Mouse (Mus musculus): ENCODE results near the gene Zfp978. TPM values are rescaled to one million over a fixed set of nuclear protein-coding genes. Genes with fewer than 3 reads are reported as not detected.
A peak's percentile ranks its signal among the peaks of the same experiment; 100 is the strongest.
"Not testable (repeated sequence)": the region's sequence is repeated elsewhere in the genome, so short reads cannot be mapped to it uniquely, and the experiment has no call there.

Gene Zfp978
- polyA plus RNA-seq, 2 experiments: not detected

DNA sequence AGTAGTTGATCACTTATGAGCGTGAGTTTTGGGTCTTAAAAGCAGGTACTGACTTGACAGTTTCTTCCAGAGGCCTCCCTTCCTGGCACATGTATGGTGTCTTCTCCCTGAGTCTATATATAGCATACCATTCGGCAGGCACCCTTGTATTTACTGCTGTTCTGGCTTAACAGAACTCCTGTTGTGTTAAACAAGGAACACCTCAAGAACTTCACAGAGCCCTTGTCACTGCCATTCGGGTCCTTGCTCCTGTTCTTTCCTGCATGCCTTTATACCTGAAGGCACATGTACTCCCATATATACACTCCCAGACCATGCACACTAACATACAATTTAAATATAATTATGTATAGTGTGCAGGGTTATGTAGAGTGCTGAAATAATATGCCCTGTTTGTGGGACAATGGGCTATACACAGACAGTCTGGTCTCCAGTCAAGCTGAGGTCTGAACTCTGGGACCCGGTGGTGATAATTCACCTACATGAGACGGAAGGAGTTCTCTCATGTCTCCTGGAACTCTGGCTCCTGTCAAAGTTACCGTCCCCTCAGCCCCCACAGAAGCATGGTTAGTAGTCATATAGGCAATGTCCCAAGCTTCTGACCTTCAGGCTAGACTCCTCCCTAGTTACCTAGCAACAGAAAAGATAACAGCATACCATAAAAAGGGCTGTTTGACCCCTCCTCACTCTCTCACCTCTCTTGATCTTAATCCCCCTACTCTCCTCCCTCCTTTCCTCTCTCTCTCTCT is 37.0 kb downstream of the Zfp978 start:
- not testable (repeated sequence) for H3K36me3 ChIP-seq (ENCODE audit: control insufficient read depth, insufficient read depth, low read length); H3K27me3 ChIP-seq (ENCODE audit: control insufficient read depth, insufficient read depth, low read length); H3K4me1 ChIP-seq (ENCODE audit: control insufficient read depth, insufficient read depth, low read length); H3K9ac ChIP-seq (ENCODE audit: low read depth, low read length, severe bottlenecking); ATAC-seq (ENCODE audit: low FRiP score, low read depth); DNase-seq (ENCODE audit: low spot score); H3K27ac ChIP-seq (replicated peaks; ENCODE audit: low read depth, low read length); H3K4me2 ChIP-seq (replicated peaks; ENCODE audit: low read depth, low read length, severe bottlenecking); H3K4me3 ChIP-seq (replicated peaks; ENCODE audit: low read length)
- 74% methylated on average over 6 of the region's 6 CpGs for WGBS
- H3K9me3 ChIP-seq (ENCODE audit: control insufficient read depth, low read length): peaks cover 29% of the 10 kb centered on the region

DNA sequence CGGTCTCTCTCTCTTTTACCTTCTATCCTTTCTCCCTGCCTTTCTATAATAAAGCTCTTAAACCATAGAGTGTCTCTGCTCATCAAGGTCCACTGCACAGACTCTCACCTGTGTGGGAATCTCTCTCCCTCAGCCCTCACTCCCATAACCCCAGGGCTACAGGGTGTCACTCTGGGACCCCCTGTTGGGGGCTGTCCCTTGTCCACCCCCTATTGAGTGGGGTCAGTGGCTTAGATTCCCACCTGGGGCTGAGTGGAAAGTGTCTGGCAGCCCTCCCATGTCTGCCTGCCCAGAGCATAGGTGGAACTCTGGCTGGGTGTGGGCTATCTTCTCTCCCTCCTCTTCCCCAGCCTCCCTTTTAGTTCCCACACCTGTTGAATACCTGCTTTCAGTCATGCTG is 37.6 kb downstream of the Zfp978 start:
- H3K36me3 ChIP-seq (ENCODE audit: control insufficient read depth, insufficient read depth, low read length); H3K9ac ChIP-seq (ENCODE audit: low read depth, low read length, severe bottlenecking); H3K4me2 ChIP-seq (replicated peaks; ENCODE audit: low read depth, low read length, severe bottlenecking); H3K27ac ChIP-seq (replicated peaks; ENCODE audit: low read depth, low read length); DNase-seq (ENCODE audit: low spot score); ATAC-seq (ENCODE audit: low FRiP score, low read depth); H3K4me3 ChIP-seq (replicated peaks; ENCODE audit: low read length); H3K27me3 ChIP-seq (ENCODE audit: control insufficient read depth, insufficient read depth, low read length); H3K4me1 ChIP-seq (ENCODE audit: control insufficient read depth, insufficient read depth, low read length): not testable (repeated sequence)
- peaks cover 35% of the 10 kb centered on the region for H3K9me3 ChIP-seq (ENCODE audit: control insufficient read depth, low read length)
- 79% methylated on average over 1 of the region's 1 CpGs for WGBS

- not testable (repeated sequence) for DNase-seq (ENCODE audit: low spot score)
- peaks cover 42% of the 10 kb centered on the region for H3K9me3 ChIP-seq (ENCODE audit: control insufficient read depth, low read length)
These were observed 38.4 kb downstream of the Zfp978 start for GRCm38 (mm10) chr4:147399505-147399904.

GRCm38 (mm10) chr4:147400031-147400847 is 39.1 kb downstream of the Zfp978 start:
- not testable (repeated sequence) for H3K4me1 ChIP-seq (ENCODE audit: control insufficient read depth, insufficient read depth, low read length); H3K4me3 ChIP-seq (replicated peaks; ENCODE audit: low read length); H3K4me2 ChIP-seq (replicated peaks; ENCODE audit: low read depth, low read length, severe bottlenecking); H3K36me3 ChIP-seq (ENCODE audit: control insufficient read depth, insufficient read depth, low read length); H3K27ac ChIP-seq (replicated peaks; ENCODE audit: low read depth, low read length); H3K9ac ChIP-seq (ENCODE audit: low read depth, low read length, severe bottlenecking); DNase-seq (ENCODE audit: low spot score); H3K27me3 ChIP-seq (ENCODE audit: control insufficient read depth, insufficient read depth, low read length)
- peaks cover 43% of the 10 kb centered on the region for H3K9me3 ChIP-seq (ENCODE audit: control insufficient read depth, low read length)
- WGBS: 87% methylated on average over 8 of the region's 8 CpGs
- ATAC-seq (ENCODE audit: low FRiP score, low read depth): 0 out of 2 replicates have a peak, but pooled peaks have one; percentile 38

More at GRCm38 (mm10) chr4:147399505-147399904, 38.4 kb downstream of the Zfp978 start:
- H3K27ac ChIP-seq (replicated peaks; ENCODE audit: low read depth, low read length); H3K27me3 ChIP-seq (ENCODE audit: control insufficient read depth, insufficient read depth, low read length); H3K4me3 ChIP-seq (replicated peaks; ENCODE audit: low read length); H3K36me3 ChIP-seq (ENCODE audit: control insufficient read depth, insufficient read depth, low read length); H3K9ac ChIP-seq (ENCODE audit: low read depth, low read length, severe bottlenecking); H3K4me1 ChIP-seq (ENCODE audit: control insufficient read depth, insufficient read depth, low read length); ATAC-seq (ENCODE audit: low FRiP score, low read depth); H3K4me2 ChIP-seq (replicated peaks; ENCODE audit: low read depth, low read length, severe bottlenecking): not testable (repeated sequence)
- WGBS: 75% methylated on average over 3 of the region's 3 CpGs

DNA sequence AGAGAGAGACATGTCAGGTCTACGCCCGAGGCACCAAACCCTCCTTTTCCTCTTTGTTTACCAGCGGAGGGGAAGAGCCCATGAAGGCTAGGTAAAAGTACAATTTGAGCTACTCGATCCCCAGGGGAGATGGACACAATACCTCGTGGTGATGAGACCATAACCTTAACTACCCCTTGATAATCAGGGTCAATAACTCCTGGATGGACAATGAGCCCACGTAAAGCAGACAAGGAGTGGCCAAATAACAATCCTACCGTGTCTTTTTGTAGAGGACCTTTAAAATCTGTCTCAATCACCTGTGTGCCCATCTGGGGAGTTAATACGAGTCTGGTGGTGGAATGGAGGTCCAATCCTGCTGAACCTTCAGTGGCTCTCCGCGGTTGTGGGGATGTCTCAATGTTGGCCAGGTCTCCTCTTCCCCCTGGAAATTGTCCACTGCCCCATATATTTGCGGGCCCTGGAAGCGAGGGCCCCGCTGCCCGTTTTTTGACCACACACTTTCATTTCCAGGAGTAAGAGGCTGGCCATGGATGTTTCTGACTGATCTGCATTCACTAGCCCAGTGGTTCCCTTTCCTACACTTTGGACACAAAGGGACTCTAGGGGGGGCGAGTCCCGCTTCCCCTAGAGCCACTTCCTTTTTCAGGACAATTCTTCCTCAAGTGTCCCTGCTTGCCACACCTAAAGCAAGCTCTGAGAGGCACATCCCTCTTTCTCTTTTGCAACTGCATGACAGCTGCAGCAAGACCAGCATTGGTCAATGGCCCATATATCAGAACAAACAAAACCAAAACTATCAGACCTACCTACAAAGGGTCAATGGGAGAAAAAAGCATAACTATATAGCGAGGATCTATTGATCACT is 40.0 kb downstream of the Zfp978 start:
- DNase-seq (ENCODE audit: low spot score): not testable (repeated sequence)

DNA sequence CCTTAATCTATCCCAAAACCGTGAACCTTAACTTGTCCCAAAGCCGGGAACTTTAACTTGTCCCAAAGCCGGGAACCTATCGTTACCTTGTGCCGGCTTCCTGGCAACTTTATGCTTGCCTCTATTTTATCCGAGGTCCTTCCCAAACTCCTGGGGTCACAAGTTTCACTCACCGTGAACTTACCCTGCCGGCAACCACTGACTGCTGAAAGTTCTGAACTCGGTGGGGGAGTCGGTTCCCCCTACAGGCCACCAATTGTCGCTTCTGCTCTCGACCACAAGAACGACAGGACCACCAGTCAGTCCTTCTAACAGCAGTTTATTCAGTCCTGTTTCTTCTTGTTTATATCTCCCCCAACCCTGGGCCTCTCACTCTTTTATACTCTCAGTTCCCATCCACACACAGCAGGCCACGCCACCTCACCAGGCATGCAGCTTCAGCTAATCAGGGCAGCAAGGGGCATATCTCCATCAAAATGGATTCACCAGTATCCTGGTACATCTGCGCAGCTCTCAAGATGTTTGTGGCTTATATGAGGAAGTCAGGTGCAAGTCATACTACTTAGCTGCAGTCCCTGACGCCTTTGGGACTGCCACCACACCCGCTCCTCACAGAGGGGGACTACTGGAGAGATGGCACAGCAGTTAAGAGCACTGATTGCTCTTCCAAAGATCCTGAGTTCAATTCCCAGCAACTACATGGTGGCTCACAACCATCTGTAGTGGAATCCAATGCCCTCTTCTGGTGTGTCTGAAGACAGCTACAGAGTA is 40.8 kb downstream of the Zfp978 start:
- WGBS: 83% methylated on average over 17 of the region's 17 CpGs
- not testable (repeated sequence) for DNase-seq (ENCODE audit: low spot score); H3K27me3 ChIP-seq (ENCODE audit: control insufficient read depth, insufficient read depth, low read length); H3K4me1 ChIP-seq (ENCODE audit: control insufficient read depth, insufficient read depth, low read length); H3K4me3 ChIP-seq (replicated peaks; ENCODE audit: low read length); ATAC-seq (ENCODE audit: low FRiP score, low read depth); H3K9ac ChIP-seq (ENCODE audit: low read depth, low read length, severe bottlenecking); H3K36me3 ChIP-seq (ENCODE audit: control insufficient read depth, insufficient read depth, low read length); H3K4me2 ChIP-seq (replicated peaks; ENCODE audit: low read depth, low read length, severe bottlenecking); H3K27ac ChIP-seq (replicated peaks; ENCODE audit: low read depth, low read length)
- H3K9me3 ChIP-seq (ENCODE audit: control insufficient read depth, low read length): peaks cover 43% of the 10 kb centered on the region

More for the DNA sequence above, 40.0 kb downstream of the Zfp978 start:
- H3K4me1 ChIP-seq (ENCODE audit: control insufficient read depth, insufficient read depth, low read length); H3K27me3 ChIP-seq (ENCODE audit: control insufficient read depth, insufficient read depth, low read length); H3K27ac ChIP-seq (replicated peaks; ENCODE audit: low read depth, low read length); ATAC-seq (ENCODE audit: low FRiP score, low read depth); H3K9ac ChIP-seq (ENCODE audit: low read depth, low read length, severe bottlenecking); H3K4me3 ChIP-seq (replicated peaks; ENCODE audit: low read length); H3K36me3 ChIP-seq (ENCODE audit: control insufficient read depth, insufficient read depth, low read length); H3K4me2 ChIP-seq (replicated peaks; ENCODE audit: low read depth, low read length, severe bottlenecking): not testable (repeated sequence)
- WGBS: 83% methylated on average over 16 of the region's 17 CpGs
- H3K9me3 ChIP-seq (ENCODE audit: control insufficient read depth, low read length): peaks cover 43% of the 10 kb centered on the region

DNA sequence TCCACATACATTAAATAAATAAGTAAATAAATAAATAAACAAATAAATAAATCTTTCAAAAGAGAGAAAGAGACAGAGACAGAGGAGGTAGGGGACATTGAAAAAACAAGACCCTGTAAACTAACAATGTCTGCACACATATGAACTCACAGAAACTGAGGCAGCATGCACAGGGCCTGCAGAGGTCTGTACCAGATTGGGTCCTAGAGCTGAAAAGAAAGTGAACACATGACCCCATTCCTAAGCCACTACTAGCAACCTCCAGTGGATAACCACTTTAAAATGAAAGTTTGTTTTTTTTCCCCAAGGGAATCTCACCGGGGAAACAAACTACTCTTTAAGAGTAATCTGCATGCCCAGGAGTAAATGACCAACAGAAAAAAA is 41.4 kb downstream of the Zfp978 start:
- WGBS: 17% methylated on average over 1 of the region's 1 CpGs
- not testable (repeated sequence) for H3K36me3 ChIP-seq (ENCODE audit: control insufficient read depth, insufficient read depth, low read length)
- peaks cover 39% of the 10 kb centered on the region for H3K9me3 ChIP-seq (ENCODE audit: control insufficient read depth, low read length)

More for the DNA sequence above, 41.4 kb downstream of the Zfp978 start:
- not testable (repeated sequence) for H3K4me2 ChIP-seq (replicated peaks; ENCODE audit: low read depth, low read length, severe bottlenecking); H3K4me1 ChIP-seq (ENCODE audit: control insufficient read depth, insufficient read depth, low read length); H3K27me3 ChIP-seq (ENCODE audit: control insufficient read depth, insufficient read depth, low read length); H3K9ac ChIP-seq (ENCODE audit: low read depth, low read length, severe bottlenecking); DNase-seq (ENCODE audit: low spot score); H3K4me3 ChIP-seq (replicated peaks; ENCODE audit: low read length); ATAC-seq (ENCODE audit: low FRiP score, low read depth); H3K27ac ChIP-seq (replicated peaks; ENCODE audit: low read depth, low read length)

All from limb, embryonic 14.5 days (tissue).